In the genomic region with DNA sequence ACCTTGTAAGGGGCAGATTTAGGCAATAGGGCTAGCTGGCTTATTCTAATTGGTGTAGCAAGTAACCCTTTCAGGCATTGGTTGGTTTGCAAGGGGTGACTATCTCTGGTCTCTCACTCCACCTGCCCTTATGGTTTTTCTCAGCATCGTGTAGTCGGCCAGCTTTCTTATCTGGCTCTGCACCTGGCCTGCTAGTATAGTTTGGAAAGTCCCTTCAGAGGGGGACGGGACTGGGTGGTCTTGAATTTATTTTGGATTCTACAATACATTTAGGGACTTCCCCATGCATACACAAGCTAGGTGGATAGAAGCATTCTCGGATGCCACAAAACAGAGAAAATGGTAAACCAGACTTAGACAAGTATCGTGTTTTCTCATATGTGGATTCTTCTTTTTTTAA, we compare ENCODE assay signal across 15 mouse cellular contexts.
"Had no signal": no experiment of that assay in that cellular context is flagged by ENCODE, and none has a peak within 500 bp of the region (broad histone marks: within the 10 kb centered on the region; RNA-seq: fewer than 3 reads in every experiment).

No protein-coding gene starts in this region.

- H3K4me1 ChIP-seq: neural tube, embryonic 12.5 days; neural tube, embryonic 13.5 days; neural tube, embryonic 15.5 days; stomach, embryonic 15.5 days had no signal

- H3K4me3 ChIP-seq: neural tube, embryonic 12.5 days; neural tube, embryonic 13.5 days; neural tube, embryonic 15.5 days; stomach, embryonic 15.5 days had no signal

- H3K27me3 ChIP-seq: neural tube, embryonic 12.5 days; neural tube, embryonic 13.5 days; neural tube, embryonic 15.5 days; stomach, embryonic 15.5 days had no signal

- H3K27ac ChIP-seq: neural tube, embryonic 12.5 days; neural tube, embryonic 13.5 days; neural tube, embryonic 15.5 days; stomach, embryonic 15.5 days; stomach, postnatal 0 days had no signal

- H3K9me3 ChIP-seq: neural tube, embryonic 12.5 days; neural tube, embryonic 13.5 days; neural tube, embryonic 15.5 days; stomach, embryonic 15.5 days had no signal

- H3K4me2 ChIP-seq: neural tube, embryonic 12.5 days; neural tube, embryonic 13.5 days; neural tube, embryonic 15.5 days; stomach, embryonic 15.5 days had no signal

- H3K9ac ChIP-seq: neural tube, embryonic 12.5 days; neural tube, embryonic 13.5 days; neural tube, embryonic 15.5 days; stomach, embryonic 15.5 days had no signal

- DNase-seq: retina, postnatal 1 day; right cerebral cortex, adult 18-20 months; right cerebral cortex, postnatal 14 days; right cerebral cortex, postnatal 25 days; right cerebral cortex, postnatal 4 days; spleen, adult 18-20 months; thymus, adult 2 months; thymus, postnatal 14 days; thymus, postnatal 36 days; thymus, postnatal 4 days had no signal
